Mouse (Mus musculus) kidney, embryonic 14.5 days (tissue): Measurements from ENCODE around the gene Plxnb1. TPM values are rescaled to one million over a fixed set of nuclear protein-coding genes. Genes with fewer than 3 reads are reported as not detected.

ENCODE experiments used
- ATAC-seq: fragments of 200-750 bp; cut with Nextera tagmentation; 2 replicates; pipeline ENCODE4 v1.8.0; 2017; ENCODE audit warnings: moderate number of reproducible peaks, mild to moderate bottlenecking, moderate TSS enrichment, moderate library complexity; ENCODE audit not compliant: low FRiP score, low TSS enrichment
- H3K27ac ChIP-seq: fragments of 300-500 bp; sonication (generic); 2 replicates; pipeline ENCODE4 v1.5.1; 2014; ENCODE audit warnings: low read depth, mild to moderate bottlenecking, low read length, moderate library complexity, mixed read lengths
- H3K27me3 ChIP-seq: fragments of 300-500 bp; sonication (generic); 2 replicates; pipeline ENCODE4 v1.6.1; 2014; ENCODE audit warnings: mild to moderate bottlenecking, low read length; ENCODE audit not compliant: control insufficient read depth, insufficient read depth
- H3K36me3 ChIP-seq: fragments of 300-500 bp; sonication (generic); 2 replicates; pipeline ENCODE4 v1.6.1; 2014; ENCODE audit warnings: low read length, mixed read lengths; ENCODE audit not compliant: control insufficient read depth, insufficient read depth
- H3K4me1 ChIP-seq: fragments of 300-500 bp; sonication (generic); 2 replicates; pipeline ENCODE4 v1.6.1; 2014; ENCODE audit warnings: low read length, mixed read lengths; ENCODE audit not compliant: control insufficient read depth, insufficient read depth
- H3K4me2 ChIP-seq: fragments of 300-500 bp; sonication (generic); replicated peaks from 2 replicates; pipeline ENCODE4 v1.6.1; 2014; ENCODE audit warnings: low read depth, mild to moderate bottlenecking, low read length
- H3K4me3 ChIP-seq: fragments of 300-500 bp; sonication (generic); 2 replicates; pipeline ENCODE4 v1.5.1; 2014; ENCODE audit warnings: mild to moderate bottlenecking, low read length
- H3K9ac ChIP-seq: fragments of 300-500 bp; sonication (generic); 2 replicates; pipeline ENCODE4 v1.6.1; 2014; ENCODE audit warnings: low read depth, mild to moderate bottlenecking, low read length, moderate library complexity
- H3K9me3 ChIP-seq: fragments of 300-500 bp; sonication (generic); 2 replicates; pipeline ENCODE4 v1.6.1; 2016; ENCODE audit warnings: low read length; ENCODE audit not compliant: control insufficient read depth
- whole genome bisulfite sequencing: fragments of 180-500 bp; shearing (Covaris S2); extraction: QIAGEN DNeasy Blood & Tissue Kit; methylation state at CpG from one replicate; pipeline ENCODE4 v1.1.7; 2014; 5-methylcytosine and 5-hydroxymethylcytosine counted together
- polyA plus RNA-seq: library from polyadenylated mRNA; unstranded; fragments of >200 nt; fragmentation: Nextera tagmentation; extraction: Ambion mirVana; gene quantifications from 2 replicates; pipeline ENCODE4 v1.2.1, GENCODE M21; 2014

The Plxnb1 gene
- polyA plus RNA-seq, 1 experiment from 2014 or later, result 17.0 TPM

DNA sequence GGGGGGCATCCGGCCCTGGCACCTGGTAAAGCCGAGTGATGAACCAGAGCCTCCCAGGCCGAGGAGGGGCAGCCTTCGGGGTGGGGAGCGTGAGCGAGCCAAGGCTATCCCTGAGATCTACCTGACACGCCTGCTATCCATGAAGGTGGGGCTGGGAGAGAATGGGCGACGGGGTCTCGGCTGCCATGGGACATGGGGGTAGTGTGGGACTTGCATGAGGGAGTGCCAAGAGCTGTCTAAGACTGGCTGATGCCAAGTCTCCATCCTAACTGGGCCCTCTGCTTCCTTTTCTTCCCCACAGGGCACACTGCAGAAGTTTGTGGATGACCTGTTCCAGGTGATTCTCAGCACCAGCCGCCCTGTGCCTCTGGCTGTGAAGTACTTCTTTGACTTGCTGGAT lies 19.1 kb downstream of the Plxnb1 start:
- Histone ChIP-seq H3K27ac (no peak overlapping the region), H3K4me3 (no peak overlapping the region), H3K4me2 (no peak overlapping the region), H3K4me1 (no peaks in the 10 kb centered on the region), H3K36me3 (peaks cover 98% of the 10 kb centered on the region), H3K9ac (no peak overlapping the region), H3K9me3 (no peaks in the 10 kb centered on the region), H3K27me3 (no peaks in the 10 kb centered on the region)
- 93% methylated on average over 11 of the region's 11 CpGs for WGBS
- no peak for ATAC-seq

DNA sequence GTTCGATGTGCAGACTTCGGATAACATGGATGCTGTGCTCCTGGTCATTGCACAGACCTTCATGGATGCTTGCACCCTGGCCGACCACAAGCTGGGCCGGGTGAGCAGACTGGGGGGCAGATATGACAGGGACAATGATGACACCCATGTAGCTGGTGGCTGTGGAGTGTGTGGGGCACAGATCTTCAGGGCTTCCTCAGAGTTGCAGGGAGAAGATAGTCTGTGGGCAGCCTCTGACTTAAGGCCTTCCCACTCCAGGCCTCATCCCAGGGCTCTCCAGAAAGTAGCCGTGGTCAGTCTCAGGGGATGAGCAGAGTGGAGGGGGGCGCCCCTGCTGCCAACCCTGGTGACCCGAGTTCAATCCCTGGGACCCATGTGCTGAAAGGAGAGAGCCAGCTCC lies 19.7 kb downstream of the Plxnb1 start:
- no peaks in the 10 kb centered on the region for H3K9me3 ChIP-seq
- H3K27ac ChIP-seq, result no peak overlapping the region
- no peak for ATAC-seq
- no peaks in the 10 kb centered on the region for H3K4me1 ChIP-seq
- H3K4me3 ChIP-seq, result no peak overlapping the region
- H3K27me3 ChIP-seq, result no peaks in the 10 kb centered on the region
- H3K36me3 ChIP-seq, result peaks cover 95% of the 10 kb centered on the region
- H3K4me2 ChIP-seq, result no peak overlapping the region
- 90% methylated on average over 7 of the region's 7 CpGs for WGBS
- H3K9ac ChIP-seq, result no peak overlapping the region

DNA sequence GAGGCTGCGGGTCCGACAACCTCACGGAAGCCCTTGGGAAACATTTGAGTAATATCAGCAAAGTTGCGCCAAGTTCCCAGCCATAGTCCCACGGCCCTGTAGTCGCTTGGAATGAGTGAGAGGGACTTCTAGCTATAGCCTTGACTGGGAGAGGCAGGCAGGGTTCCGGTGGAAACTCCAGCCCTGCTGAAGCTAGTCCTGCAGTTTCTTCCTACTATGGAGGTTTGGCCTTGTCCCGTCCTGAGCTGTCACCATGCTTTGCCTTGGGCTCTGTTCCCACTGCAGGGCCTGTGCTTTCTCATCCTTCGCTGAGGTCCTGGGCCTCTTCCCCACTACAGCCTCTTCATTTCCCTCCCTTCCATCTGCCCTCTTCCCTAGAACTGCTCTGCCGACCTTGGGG lies 21.0 kb downstream of the Plxnb1 start:
- H3K9me3 ChIP-seq, result no peaks in the 10 kb centered on the region
- no peak overlapping the region for H3K9ac ChIP-seq
- no peaks in the 10 kb centered on the region for H3K4me1 ChIP-seq
- H3K27ac ChIP-seq, result no peak overlapping the region
- no peak for ATAC-seq
- peaks cover 82% of the 10 kb centered on the region for H3K36me3 ChIP-seq
- H3K4me3 ChIP-seq, result no peak overlapping the region
- no peak overlapping the region for H3K4me2 ChIP-seq
- no peaks in the 10 kb centered on the region for H3K27me3 ChIP-seq
- WGBS, result 93% methylated on average over 10 of the region's 10 CpGs

DNA sequence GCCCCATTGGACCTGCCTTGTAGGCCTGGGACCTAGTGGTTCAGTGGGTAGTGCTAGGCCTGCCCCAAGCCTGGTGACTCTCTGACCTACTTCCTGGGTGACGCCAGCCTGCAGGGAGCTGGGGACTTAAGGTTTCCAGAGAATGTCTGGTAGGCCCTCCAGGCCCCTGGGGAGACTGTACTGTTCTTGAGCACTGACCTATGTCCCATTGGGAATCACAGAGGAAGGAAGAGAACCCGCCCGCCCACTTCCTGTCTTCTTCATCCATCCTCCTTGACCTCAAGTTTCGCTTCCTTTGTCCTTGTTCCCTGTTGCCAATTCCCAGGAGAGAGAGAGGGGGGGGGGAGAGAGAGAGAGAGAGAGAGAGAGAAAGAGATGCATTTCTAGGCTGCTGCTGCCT lies 22.9 kb downstream of the Plxnb1 start:
- Histone ChIP-seq H3K9me3 (no peaks in the 10 kb centered on the region), H3K36me3 (peaks cover 63% of the 10 kb centered on the region), H3K27me3 (no peaks in the 10 kb centered on the region), H3K4me3 (no peak overlapping the region), H3K4me2 (no peak overlapping the region), H3K27ac (no peak overlapping the region), H3K9ac (no peak overlapping the region), H3K4me1 (0 out of 2 replicates have a peak, but pooled peaks cover 6% of the 10 kb centered on the region)
- 83% methylated on average over 4 of the region's 4 CpGs for WGBS
- ATAC-seq, result no peak

DNA sequence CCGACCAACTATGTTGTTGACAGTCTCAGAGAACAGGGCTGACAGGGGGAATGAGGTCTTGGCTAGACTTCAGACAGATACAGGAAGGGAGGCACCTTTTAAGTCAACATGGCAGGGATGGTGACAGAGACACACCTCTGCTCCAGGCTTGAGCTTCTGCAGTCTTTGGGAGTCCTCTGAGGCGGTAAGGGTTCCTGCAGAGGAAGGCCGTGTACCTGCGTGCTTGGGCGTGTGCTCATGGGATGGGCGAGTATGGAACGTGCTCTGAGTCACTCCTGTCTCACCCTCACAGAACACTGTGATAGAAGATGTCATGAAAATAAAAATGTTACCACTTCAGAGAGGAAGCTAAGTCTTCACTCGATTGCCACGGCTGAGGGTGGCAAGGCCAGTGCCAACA lies 24.4 kb downstream of the Plxnb1 start:
- H3K9me3 ChIP-seq, result no peaks in the 10 kb centered on the region
- H3K4me2 ChIP-seq, result no peak overlapping the region
- no peak for ATAC-seq
- H3K27ac ChIP-seq, result no peak overlapping the region
- no peaks in the 10 kb centered on the region for H3K27me3 ChIP-seq
- no peak overlapping the region for H3K4me3 ChIP-seq
- WGBS, result 90% methylated on average over 9 of the region's 9 CpGs
- H3K36me3 ChIP-seq, result peaks cover 48% of the 10 kb centered on the region
- 0 out of 2 replicates have a peak, but pooled peaks cover 7% of the 10 kb centered on the region for H3K4me1 ChIP-seq
- H3K9ac ChIP-seq, result no peak overlapping the region

DNA sequence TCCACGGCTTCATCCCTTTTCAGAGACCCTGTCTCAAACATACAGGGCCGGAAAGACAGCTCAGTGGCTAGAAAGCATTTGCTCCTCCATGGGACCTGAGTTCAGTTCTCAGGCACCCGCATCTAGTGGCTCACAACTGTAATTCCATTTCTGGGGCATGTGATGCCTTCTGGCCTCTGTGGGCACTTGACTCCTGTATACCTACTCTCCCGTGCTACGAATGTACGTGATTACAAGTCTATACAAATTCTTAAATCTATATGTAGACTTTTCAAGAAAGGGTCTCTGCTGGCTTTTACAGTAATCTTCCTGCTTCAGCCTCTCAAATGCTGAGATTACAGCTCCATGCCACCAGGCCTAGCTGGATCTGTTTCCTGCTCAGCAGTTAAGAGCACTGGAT lies 25.8 kb downstream of the Plxnb1 start:
- no peak overlapping the region for H3K27ac ChIP-seq

DNA sequence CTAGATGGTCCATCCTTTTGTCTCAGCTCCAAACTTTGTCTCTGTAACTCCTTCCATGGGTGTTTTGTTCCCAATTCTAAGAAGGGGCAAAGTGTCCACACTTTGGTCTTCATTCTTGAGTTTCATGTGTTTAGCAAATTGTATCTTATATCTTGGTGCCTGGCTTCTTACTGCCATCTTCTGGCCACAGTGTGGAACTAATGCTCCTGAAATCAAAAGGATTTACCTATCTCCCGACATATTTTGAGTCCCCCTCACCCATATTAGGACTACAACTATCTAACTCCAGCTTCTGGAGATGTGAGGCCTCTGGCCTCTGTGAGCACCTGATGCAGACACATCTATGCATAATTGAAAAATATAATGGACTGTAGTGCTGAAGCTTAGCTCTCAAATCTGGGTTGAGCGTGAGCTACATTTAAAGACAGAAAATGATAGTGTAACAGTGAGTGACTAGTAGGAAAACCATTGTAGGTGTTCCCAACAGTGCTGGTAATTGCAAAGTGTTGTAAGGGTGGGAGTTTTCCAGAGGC lies 27.4 kb downstream of the Plxnb1 start:
- Histone ChIP-seq H3K27ac (no peak overlapping the region), H3K27me3 (no peaks in the 10 kb centered on the region), H3K4me3 (no peak overlapping the region), H3K36me3 (peaks cover 20% of the 10 kb centered on the region), H3K9me3 (no peaks in the 10 kb centered on the region), H3K9ac (no peak overlapping the region), H3K4me1 (0 out of 2 replicates have a peak, but pooled peaks cover 7% of the 10 kb centered on the region), H3K4me2 (no peak overlapping the region)
- no peak for ATAC-seq
- WGBS, result 44% methylated on average over 2 of the region's 2 CpGs

More for the DNA sequence above, 25.8 kb downstream of the Plxnb1 start:
- H3K9ac ChIP-seq, result no peak overlapping the region
- H3K27me3 ChIP-seq, result no peaks in the 10 kb centered on the region
- no peak for ATAC-seq
- WGBS, result 90% methylated on average over 6 of the region's 6 CpGs
- H3K4me2 ChIP-seq, result no peak overlapping the region
- no peaks in the 10 kb centered on the region for H3K9me3 ChIP-seq
- peaks cover 34% of the 10 kb centered on the region for H3K36me3 ChIP-seq
- 0 out of 2 replicates have a peak, but pooled peaks cover 7% of the 10 kb centered on the region for H3K4me1 ChIP-seq
- H3K4me3 ChIP-seq, result no peak overlapping the region

DNA sequence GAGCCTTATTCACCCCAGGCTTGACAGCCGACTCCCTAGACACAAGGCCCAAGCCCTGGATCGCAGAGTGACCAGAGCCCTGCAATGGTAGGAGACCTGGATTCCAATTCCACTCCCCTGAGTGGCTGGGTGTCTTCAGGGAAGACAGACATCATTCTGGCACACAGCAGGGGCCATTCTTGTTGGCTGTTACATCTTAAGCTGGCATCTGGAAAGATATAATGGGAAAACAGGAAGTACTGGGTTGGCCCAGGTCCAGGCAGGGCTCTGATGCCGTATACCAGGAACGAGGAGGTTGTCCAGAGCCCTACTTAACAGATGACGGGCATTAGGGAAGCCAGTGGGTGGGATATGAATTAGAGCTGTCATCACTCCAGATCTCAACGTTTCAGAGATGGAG lies 28.1 kb downstream of the Plxnb1 start:
- Histone ChIP-seq H3K4me1 (0 out of 2 replicates have a peak, but pooled peaks cover 7% of the 10 kb centered on the region), H3K9me3 (no peaks in the 10 kb centered on the region), H3K9ac (no peak overlapping the region), H3K4me3 (no peak overlapping the region), H3K27ac (no peak overlapping the region), H3K36me3 (peaks cover 13% of the 10 kb centered on the region), H3K27me3 (no peaks in the 10 kb centered on the region), H3K4me2 (no peak overlapping the region)
- ATAC-seq, result no peak
- WGBS, result 57% methylated on average over 6 of the region's 6 CpGs

DNA sequence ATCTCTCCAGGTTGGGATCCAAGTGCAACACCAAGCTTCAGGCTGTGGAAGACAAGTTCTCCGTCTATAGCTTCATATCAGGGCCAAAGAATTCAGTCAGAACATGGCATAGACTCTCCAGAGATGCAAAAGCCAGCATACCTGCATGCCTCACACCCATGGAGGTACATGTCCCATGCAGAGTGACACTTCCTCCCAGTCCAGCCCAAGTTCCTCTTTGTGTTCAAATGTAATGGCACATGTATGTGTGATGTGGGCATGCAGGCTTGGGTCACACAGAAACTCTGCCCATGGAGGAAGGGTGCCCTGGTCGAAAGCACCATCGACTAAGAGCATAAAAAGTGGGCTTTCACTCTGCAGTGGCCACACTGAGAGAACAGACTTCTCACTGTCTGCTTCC lies 29.0 kb downstream of the Plxnb1 start:
- H3K9me3 ChIP-seq, result no peaks in the 10 kb centered on the region
- H3K4me3 ChIP-seq, result no peak overlapping the region
- no peaks in the 10 kb centered on the region for H3K27me3 ChIP-seq
- H3K4me2 ChIP-seq, result no peak overlapping the region
- peaks cover 4% of the 10 kb centered on the region for H3K36me3 ChIP-seq
- no peak overlapping the region for H3K27ac ChIP-seq
- no peak for ATAC-seq
- H3K4me1 ChIP-seq, result 0 out of 2 replicates have a peak, but pooled peaks cover 7% of the 10 kb centered on the region
- H3K9ac ChIP-seq, result no peak overlapping the region
- WGBS, result 84% methylated on average over 3 of the region's 3 CpGs
